Mouse (Mus musculus): ENCODE results near the gene Ino80b. TPM values are rescaled to one million over a fixed set of nuclear protein-coding genes. Genes with fewer than 3 reads are reported as not detected.

Gene Ino80b
- polyA plus RNA-seq, 1 experiment from 2014 or later = 22.9 TPM

DNA sequence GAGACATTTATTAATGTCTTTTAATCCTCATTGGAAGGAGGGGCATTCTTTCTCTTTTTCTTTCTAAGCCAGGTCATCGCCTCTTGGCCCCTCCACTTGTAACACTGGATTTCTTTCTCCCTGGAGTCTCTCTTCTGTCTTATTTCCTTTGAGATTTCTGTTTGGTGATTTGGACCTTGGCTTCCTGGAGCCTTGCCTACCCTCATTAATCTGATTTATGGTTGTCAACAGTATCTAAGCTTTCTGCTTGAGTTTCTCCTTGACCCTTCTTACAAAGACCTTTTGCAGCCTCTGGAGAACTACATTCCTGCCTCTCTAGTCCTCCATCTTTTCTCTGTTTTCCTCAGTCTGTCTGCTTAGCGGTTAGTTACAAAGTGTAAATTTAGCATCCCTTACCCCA is 26.8 kb downstream of the Ino80b start:
- Histone ChIP-seq H3K4me3 (ENCODE audit: inconsistent target) (no peak overlapping the region), H3K79me2 (ENCODE audit: inconsistent target) (peaks cover 11% of the 10 kb centered on the region), H3K36me3 (ENCODE audit: inconsistent target) (no peaks in the 10 kb centered on the region), H3K27ac (no peak overlapping the region)
- WGBS (ENCODE audit: missing documents) = 92% methylated on average over 2 of the region's 2 CpGs

DNA sequence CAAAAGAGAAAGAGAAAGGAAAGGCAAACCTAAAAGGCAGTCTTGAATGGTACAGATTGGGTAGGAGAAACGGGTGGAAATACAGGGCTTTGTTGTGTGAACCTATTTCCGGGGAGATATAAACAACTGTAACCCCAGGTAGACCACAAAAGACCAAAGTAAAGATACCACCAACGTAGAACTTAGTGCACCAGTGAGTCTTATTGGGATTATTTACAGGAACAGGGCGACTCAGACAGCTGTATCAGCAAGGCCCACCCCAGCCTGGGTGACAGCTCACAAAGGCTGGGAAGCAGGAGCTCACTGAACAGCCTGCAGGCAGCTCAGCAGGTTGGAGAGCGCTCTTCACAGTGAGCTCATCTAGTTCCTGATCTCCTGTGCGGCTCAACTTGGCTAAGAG is 29.3 kb downstream of the Ino80b start:
- no peak overlapping the region for H3K4me3 ChIP-seq (ENCODE audit: inconsistent target)
- no peaks in the 10 kb centered on the region for H3K36me3 ChIP-seq (ENCODE audit: inconsistent target)
- 81% methylated on average over 6 of the region's 6 CpGs for WGBS (ENCODE audit: missing documents)
- H3K79me2 ChIP-seq (ENCODE audit: inconsistent target) = no peaks in the 10 kb centered on the region
- H3K27ac ChIP-seq = no peak overlapping the region

DNA sequence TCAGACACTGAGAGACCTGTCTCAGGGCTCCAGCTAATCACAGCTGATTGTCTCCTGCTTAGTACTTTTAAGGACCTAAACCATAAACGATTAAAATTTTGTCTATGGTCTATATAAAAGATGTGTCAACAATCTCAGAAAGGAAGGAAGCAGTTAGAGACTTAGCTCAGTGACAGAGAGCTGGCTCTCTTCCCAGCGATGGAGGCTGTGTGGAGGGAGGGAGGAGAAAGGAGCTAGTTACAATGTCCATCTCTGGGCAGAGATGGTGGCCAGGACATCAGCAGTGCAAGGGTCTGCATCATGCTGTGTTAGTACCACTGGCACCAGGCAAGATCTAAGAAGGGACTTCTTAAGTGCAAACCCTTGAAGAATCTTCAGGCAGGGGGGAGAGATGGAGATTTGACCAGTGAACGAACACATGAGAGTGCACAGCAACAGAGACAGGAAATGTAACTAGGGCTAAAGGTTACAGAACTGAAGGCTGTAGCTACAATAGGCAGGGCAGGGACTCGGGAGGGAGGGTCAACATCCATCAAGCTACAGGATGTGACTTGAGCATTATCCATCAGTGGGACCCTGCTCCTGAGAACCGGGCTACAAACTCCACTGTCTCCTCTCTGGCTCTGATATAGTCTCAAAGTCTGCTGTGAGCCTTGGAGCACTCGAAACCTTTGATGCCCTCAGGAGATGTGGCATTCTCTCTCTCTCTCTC is 32.7 kb downstream of the Ino80b start:
- Histone ChIP-seq H3K79me2 (ENCODE audit: inconsistent target) (no peaks in the 10 kb centered on the region), H3K36me3 (ENCODE audit: inconsistent target) (no peaks in the 10 kb centered on the region), H3K4me3 (ENCODE audit: inconsistent target) (no peak overlapping the region), H3K27ac (no peak overlapping the region)
- 17% methylated on average over 6 of the region's 6 CpGs for WGBS (ENCODE audit: missing documents)

DNA sequence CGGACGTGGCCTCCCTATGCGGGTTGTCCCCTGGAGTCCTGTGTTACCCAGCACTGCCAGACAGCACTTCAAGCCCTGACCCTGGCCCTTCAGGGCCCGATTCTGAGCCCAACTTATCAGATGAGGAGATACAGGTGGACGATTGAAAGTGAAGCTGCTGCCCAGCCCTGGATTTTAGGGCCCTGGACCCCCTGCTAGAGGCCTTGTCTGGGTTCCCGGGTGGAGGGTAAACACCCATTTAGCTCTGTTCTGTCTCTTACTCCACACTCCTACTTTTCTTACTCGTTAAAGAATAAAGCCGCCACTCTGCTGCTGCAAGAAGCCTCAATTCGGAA is 37.3 kb downstream of the Ino80b start:
- WGBS (ENCODE audit: missing documents) = 65% methylated on average over 9 of the region's 9 CpGs
- H3K4me3 ChIP-seq (ENCODE audit: inconsistent target) = no peak overlapping the region
- no peak overlapping the region for H3K27ac ChIP-seq
- H3K79me2 ChIP-seq (ENCODE audit: inconsistent target) = no peaks in the 10 kb centered on the region
- H3K36me3 ChIP-seq (ENCODE audit: inconsistent target) = no peaks in the 10 kb centered on the region

DNA sequence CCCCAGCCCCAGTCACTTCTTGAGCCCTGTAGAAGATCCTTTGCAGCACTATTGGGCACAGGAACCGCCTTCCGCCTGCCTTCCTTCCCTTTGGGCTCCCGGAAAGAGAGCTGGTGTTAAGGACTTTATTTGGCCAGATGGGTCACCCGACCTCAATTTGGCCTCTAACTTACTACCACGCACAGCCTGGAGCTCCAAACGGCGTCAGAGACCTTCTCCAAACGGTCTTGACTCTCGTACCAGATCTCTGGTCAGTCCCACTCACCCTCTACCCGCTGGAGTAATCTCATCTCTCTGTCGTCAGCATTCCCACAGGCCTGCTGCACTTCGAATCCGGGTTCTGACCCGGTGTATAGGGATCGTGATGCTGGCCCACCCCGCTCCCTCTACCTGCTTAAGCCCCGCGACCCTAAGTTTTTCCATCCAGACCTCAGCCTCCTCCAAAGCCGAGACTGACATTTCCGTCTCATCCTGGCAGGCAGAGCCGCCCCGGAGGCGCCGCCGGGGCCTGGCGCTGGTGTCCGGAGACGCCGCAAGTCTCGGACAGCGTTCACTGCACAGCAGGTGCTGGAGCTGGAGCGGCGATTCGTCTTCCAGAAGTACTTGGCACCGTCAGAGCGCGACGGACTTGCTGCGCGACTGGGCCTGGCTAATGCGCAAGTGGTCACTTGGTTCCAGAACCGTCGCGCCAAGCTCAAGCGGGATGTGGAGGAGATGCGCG is 37.9 kb downstream of the Ino80b start:
- 28% methylated on average over 47 of the region's 47 CpGs for WGBS (ENCODE audit: missing documents)
- H3K4me3 ChIP-seq (ENCODE audit: inconsistent target) = no peak overlapping the region

DNA sequence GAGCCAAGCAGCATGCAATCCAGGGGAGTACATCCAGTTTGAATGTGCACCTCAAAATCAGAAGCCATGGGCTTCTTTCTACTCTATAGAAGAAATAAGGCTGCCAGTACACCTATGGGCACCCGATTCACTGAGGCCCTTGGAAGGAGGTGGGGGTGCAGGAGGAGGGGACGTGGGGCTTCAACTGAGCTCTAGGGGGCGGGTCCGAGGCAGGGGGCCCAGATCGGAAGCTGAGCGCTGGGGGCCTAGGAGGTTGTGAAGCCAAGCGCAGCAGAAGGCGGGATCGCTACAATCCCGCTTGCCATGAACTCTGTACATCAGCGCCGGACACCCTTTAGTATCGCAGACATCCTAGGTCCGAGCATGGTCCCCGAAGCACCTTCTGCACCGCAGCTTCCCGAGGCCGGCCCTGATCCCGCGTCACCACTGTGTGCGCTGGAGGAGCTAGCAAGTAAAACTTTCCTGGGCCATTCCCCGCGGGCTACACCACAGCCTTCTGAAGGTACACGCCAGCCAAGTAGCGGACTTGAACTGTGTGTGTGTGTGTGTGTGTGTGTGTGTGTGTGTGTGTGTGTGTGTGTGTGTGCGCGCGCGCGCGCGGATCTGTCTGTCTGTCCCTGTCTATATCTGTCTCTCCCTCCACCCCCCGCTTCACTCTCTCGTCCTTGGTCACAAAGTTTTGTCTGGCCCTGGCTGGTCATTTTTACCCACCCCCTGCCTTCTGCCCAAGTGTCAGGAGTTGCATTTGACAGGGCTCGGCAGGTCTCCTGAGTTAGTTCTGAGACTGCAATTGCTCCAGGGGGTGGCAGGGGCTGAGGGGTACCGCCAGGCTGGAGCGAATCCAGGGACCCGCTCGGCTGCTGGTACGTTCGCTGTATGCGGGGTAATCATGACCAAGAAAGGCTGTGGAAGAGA is 38.9 kb downstream of the Ino80b start, which contains the start of gene Lbx2:
Gene Lbx2, plus strand, starts transcription at position 247 of the 915 bp plus-strand sequence.
- H3K4me3 ChIP-seq (ENCODE audit: inconsistent target) = no peak within 1 kb of the TSS; the same call in 1 of the 2 replicates
- peaks cover 5% of the 10 kb centered on the region; the same call in 1 of the 2 replicates for H3K36me3 ChIP-seq (ENCODE audit: inconsistent target)
- no peak within 1 kb of the TSS for H3K27ac ChIP-seq
- no peaks in the 10 kb centered on the region for H3K79me2 ChIP-seq (ENCODE audit: inconsistent target)
- 13% methylated on average over 35 of the region's 42 CpGs for WGBS (ENCODE audit: missing documents)

More for the DNA sequence above, 37.9 kb downstream of the Ino80b start:
- Histone ChIP-seq H3K79me2 (ENCODE audit: inconsistent target) (no peaks in the 10 kb centered on the region), H3K27ac (no peak overlapping the region), H3K36me3 (ENCODE audit: inconsistent target) (no peaks in the 10 kb centered on the region)

DNA sequence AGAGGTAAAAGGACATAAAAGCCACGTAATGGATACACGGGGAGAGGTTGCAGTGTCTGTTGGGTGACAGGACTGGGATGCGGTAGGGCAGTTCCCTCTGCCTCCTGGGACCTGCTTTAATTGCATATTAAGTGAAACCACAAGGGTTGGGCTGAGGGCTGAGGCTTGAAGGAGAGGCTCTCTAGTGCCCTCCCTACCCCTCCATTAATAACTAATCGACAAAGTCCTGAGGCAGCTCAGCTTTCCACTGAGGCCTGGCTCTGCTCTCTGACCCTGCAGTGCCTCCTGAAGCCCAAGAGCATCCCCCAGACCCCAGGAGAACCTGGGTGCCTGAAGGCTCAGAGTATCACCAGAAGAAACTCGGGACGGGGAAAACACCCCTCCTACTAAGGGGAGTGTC is 40.8 kb downstream of the Ino80b start:
- Histone ChIP-seq H3K27ac (no peak overlapping the region), H3K36me3 (ENCODE audit: inconsistent target) (peaks cover 18% of the 10 kb centered on the region; the same call in 1 of the 2 replicates), H3K79me2 (ENCODE audit: inconsistent target) (no peaks in the 10 kb centered on the region), H3K4me3 (ENCODE audit: inconsistent target) (no peak overlapping the region)
- 50% methylated on average over 6 of the region's 6 CpGs for WGBS (ENCODE audit: missing documents)

DNA sequence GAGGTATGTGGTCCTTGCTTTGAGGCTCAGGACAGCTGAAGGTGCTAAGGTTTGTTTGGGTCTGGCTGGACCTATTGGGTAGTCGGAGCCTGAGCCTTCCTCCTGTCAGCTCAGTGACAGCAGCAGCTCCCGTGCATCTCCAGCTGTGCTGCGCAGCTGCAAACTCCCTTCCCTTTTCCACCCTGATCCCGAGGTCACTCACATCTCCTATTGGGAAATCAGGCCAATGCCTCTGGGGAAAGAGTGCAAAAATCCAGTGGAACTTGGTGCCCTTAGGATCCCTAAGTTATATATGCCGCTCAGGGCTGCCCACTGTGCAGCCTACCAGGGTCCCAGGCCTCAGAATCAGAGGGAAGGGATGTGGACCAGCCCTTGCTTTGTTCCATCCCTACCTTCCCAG is 41.7 kb downstream of the Ino80b start:
- H3K36me3 ChIP-seq (ENCODE audit: inconsistent target) = peaks cover 18% of the 10 kb centered on the region; the same call in 1 of the 2 replicates
- H3K4me3 ChIP-seq (ENCODE audit: inconsistent target) = no peak overlapping the region
- 85% methylated on average over 5 of the region's 5 CpGs for WGBS (ENCODE audit: missing documents)
- peaks cover 8% of the 10 kb centered on the region; the same call in 1 of the 2 replicates for H3K79me2 ChIP-seq (ENCODE audit: inconsistent target)
- H3K27ac ChIP-seq = no peak overlapping the region

DNA sequence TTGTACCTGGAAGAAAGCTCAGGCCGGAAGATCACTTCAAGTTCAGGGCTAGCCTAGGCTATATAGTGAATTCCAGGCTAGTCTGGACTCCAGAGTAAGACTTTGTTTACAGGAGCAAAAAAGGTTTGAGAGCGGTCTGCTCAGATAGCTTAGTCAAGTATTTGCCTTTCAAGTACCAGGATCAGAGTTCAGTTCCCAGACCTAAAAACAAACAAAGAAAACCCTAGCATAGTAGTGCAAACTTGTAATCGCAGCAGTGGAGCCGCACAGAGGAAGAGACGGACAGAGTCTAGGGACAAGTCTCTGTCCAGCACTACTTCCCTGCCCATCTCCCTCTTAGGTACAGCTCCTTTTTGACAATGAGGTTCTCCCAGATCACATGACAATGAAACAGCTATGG is 45.0 kb downstream of the Ino80b start:
- Histone ChIP-seq H3K27ac (no peak overlapping the region), H3K36me3 (ENCODE audit: inconsistent target) (peaks cover 18% of the 10 kb centered on the region; the same call in 1 of the 2 replicates), H3K4me3 (ENCODE audit: inconsistent target) (no peak overlapping the region), H3K79me2 (ENCODE audit: inconsistent target) (peaks cover 8% of the 10 kb centered on the region; the same call in 1 of the 2 replicates)
- 98% methylated on average over 5 of the region's 5 CpGs for WGBS (ENCODE audit: missing documents)

DNA sequence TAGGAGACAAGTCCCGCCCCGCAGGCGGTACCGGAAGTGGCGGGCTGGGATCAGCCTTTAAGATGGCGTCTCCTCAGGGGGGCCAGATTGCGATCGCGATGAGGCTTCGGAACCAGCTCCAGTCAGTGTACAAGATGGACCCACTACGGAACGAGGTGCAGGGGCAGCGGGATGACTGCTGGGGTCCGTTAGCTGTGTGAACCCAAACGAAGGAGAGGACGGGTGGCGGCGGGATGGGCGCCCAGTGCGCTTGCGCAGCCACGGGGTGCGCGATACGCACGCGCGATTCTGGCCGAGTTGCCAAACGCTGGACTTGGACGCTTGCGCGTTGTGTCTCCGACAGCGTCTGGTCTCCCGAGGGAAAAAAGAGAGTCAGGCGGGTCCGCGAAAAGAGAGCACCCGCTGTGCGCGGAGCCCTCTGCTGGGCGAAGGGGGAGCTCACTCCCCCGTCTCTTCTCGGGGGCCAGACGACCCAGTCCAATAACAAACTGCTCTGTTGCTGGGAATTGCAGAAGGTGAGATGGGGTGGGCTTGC is 46.8 kb downstream of the Ino80b start:
- under 1% methylated on average over 46 of the region's 46 CpGs for WGBS (ENCODE audit: missing documents)
- peaks cover 8% of the 10 kb centered on the region; the same call in 1 of the 2 replicates for H3K79me2 ChIP-seq (ENCODE audit: inconsistent target)
- H3K36me3 ChIP-seq (ENCODE audit: inconsistent target) = peaks cover 18% of the 10 kb centered on the region; the same call in 1 of the 2 replicates
- peak overlapping the region; percentile 68 for H3K27ac ChIP-seq
- peak overlapping the region; percentile 58 for H3K4me3 ChIP-seq (ENCODE audit: inconsistent target)

DNA sequence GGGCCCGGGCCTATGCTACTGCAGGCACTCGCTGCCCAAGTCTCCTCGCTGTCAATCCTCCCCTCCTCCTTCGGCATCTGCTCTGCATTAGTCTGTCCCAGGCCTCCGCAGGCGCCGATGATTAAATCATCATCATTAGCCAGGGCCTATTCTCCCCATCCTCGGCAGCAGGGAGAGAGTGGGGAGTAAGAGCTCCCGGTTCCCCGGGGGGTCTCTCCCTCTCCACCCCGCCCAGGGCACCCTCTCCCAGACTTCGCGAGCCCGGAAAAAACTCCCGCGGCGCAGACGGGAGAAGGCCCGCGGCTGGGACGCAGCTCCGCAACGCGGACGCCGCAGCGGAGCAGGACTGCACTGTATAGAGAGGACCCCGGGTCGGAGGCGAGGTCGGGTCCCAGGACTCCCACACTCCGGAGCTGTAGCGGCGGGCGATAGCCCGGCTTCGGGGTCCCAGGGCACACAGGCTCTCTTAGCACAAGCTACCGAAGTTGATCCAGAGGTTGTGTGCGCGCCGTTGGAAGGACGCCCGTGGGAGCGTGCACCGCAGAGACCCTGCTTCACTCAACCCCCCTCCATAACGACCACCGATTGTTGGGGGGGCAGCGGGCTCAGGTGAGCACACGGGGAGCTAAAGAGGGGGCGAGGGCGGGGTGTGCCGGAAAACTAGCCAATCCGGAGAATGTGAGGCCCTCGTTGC is 47.5 kb downstream of the Ino80b start, which contains the start of gene Pcgf1:
Gene Pcgf1, plus strand, starts transcription at position 240 of the 694 bp plus-strand sequence.
- Histone ChIP-seq H3K36me3 (ENCODE audit: inconsistent target) (peaks cover 18% of the 10 kb centered on the region; the same call in 1 of the 2 replicates), H3K79me2 (ENCODE audit: inconsistent target) (peaks cover 8% of the 10 kb centered on the region; the same call in 1 of the 2 replicates), H3K27ac (peak within 1 kb of the TSS; percentile 68), H3K4me3 (ENCODE audit: inconsistent target) (peak within 1 kb of the TSS; percentile 58)
- 2% methylated on average over 52 of the region's 54 CpGs for WGBS (ENCODE audit: missing documents)

DNA sequence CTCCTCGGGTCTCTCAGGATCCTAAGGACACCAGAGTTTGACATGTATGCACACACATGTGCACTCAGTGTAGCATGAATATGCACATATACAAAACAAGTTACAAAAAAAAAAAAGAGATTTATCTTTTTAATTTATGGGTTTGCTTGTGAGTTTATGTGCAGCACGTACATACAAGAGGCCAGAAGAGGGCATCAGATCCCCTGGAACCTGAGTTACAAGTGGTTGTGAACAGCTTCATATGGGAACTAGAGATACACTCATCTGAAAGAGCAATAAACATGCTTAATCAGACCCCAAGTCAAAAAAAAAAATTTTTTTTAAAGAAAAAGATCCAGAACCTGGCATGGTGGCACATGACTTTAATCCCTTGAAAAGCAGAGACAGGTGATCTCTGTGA is 50.3 kb downstream of the Ino80b start:
- Histone ChIP-seq H3K4me3 (ENCODE audit: inconsistent target) (no peak overlapping the region), H3K27ac (no peak overlapping the region), H3K36me3 (ENCODE audit: inconsistent target) (0 out of 2 replicates have a peak, but pooled peaks cover 3% of the 10 kb centered on the region), H3K79me2 (ENCODE audit: inconsistent target) (peaks cover 8% of the 10 kb centered on the region; the same call in 1 of the 2 replicates)
- 26% methylated on average over 2 of the region's 2 CpGs for WGBS (ENCODE audit: missing documents)
